Mouse (Mus musculus): ENCODE data around the gene Lrrc46. TPM values are rescaled to one million over a fixed set of nuclear protein-coding genes. Genes with fewer than 3 reads are reported as not detected.

Gene Lrrc46
- total RNA-seq (2014; rRNA removed; ENCODE audit: low replicate concordance) (0.80 TPM in 1 of 2 replicates, not detected in the other), polyA plus RNA-seq (2015; fragmentation: Nextera tagmentation; extraction: Ambion mirVana) (0.53 and 0.65 TPM in 2 replicates)

- H3K4me3 ChIP-seq (ENCODE audit: low read depth, low read length) = peak within 1 kb of the TSS; percentile 76
- H3K27ac ChIP-seq (ENCODE audit: low read depth) = peak within 1 kb of the TSS; percentile 76
- ATAC-seq (ENCODE audit: insufficient read depth, low read depth) = peak; percentile 89
- DNase-seq (ENCODE audit: low spot score) = peak; percentile 92
- H3K4me2 ChIP-seq (ENCODE audit: low read depth, low read length) = peak within 1 kb of the TSS; percentile 89
- H3K4me1 ChIP-seq (ENCODE audit: control insufficient read depth, insufficient read depth) = peaks cover 10% of the 10 kb centered on the region
- TF ChIP-seq EP300 (IDR thresholded peaks at IDR 0.05; ENCODE audit: low read depth) (0 out of 2 replicates have a peak, but pooled peaks have one; percentile 69), CTCF (IDR thresholded peaks at IDR 0.05; ENCODE audit: low read depth) (no peak)
- H3K9me3 ChIP-seq (replicated peaks; ENCODE audit: control insufficient read depth, low read length) = no peaks in the 10 kb centered on the region
- WGBS = under 1% methylated on average over 48 of the region's 48 CpGs
- H3K27me3 ChIP-seq (ENCODE audit: control insufficient read depth, insufficient read depth, low read length) = no peaks in the 10 kb centered on the region
- H3K9ac ChIP-seq (replicated peaks; ENCODE audit: low read depth, low read length) = peak within 1 kb of the TSS; percentile 89
- no peaks in the 10 kb centered on the region for H3K36me3 ChIP-seq (replicated peaks; ENCODE audit: control insufficient read depth, insufficient read depth, low read length)
Measured at GRCm38 (mm10) chr11:97041022-97041899, at the start of gene Lrrc46, which contains the start of gene Mrpl10. TSS of gene Lrrc46 (minus strand) at chr11:97041407. TSS of gene Mrpl10 (plus strand) at chr11:97041560.

GRCm38 (mm10) chr11:97086365-97086764 is 45.2 kb upstream of the Lrrc46 start:
- TF ChIP-seq CTCF (IDR thresholded peaks at IDR 0.05; ENCODE audit: low read depth) = no peak
- no peak for TF ChIP-seq EP300 (IDR thresholded peaks at IDR 0.05; ENCODE audit: low read depth)

GRCm38 (mm10) chr11:97084821-97085505 is 43.8 kb upstream of the Lrrc46 start:
- no peak overlapping the region for H3K4me2 ChIP-seq (ENCODE audit: low read depth, low read length)
- H3K4me1 ChIP-seq (ENCODE audit: control insufficient read depth, insufficient read depth) = peaks cover 9% of the 10 kb centered on the region; the same call in 1 of the 2 replicates
- no peak overlapping the region for H3K9ac ChIP-seq (replicated peaks; ENCODE audit: low read depth, low read length)
- TF ChIP-seq CTCF (IDR thresholded peaks at IDR 0.05; ENCODE audit: low read depth) (no peak), EP300 (IDR thresholded peaks at IDR 0.05; ENCODE audit: low read depth) (no peak)
- H3K36me3 ChIP-seq (replicated peaks; ENCODE audit: control insufficient read depth, insufficient read depth, low read length) = no peaks in the 10 kb centered on the region
- peaks cover 6% of the 10 kb centered on the region; the same call in 1 of the 2 replicates for H3K27me3 ChIP-seq (ENCODE audit: control insufficient read depth, insufficient read depth, low read length)
- WGBS = 77% methylated on average over 15 of the region's 15 CpGs
- peaks cover 6% of the 10 kb centered on the region for H3K9me3 ChIP-seq (replicated peaks; ENCODE audit: control insufficient read depth, low read length)
- ATAC-seq (ENCODE audit: insufficient read depth, low read depth) = no peak
- no peak overlapping the region for H3K27ac ChIP-seq (ENCODE audit: low read depth)
- no peak for DNase-seq (ENCODE audit: low spot score)
- no peak overlapping the region for H3K4me3 ChIP-seq (ENCODE audit: low read depth, low read length)

More at GRCm38 (mm10) chr11:97086365-97086764, 45.2 kb upstream of the Lrrc46 start:
- WGBS = 67% methylated on average over 6 of the region's 6 CpGs
- Histone ChIP-seq H3K4me1 (ENCODE audit: control insufficient read depth, insufficient read depth) (peaks cover 9% of the 10 kb centered on the region; the same call in 1 of the 2 replicates), H3K4me3 (ENCODE audit: low read depth, low read length) (no peak overlapping the region), H3K9ac (replicated peaks; ENCODE audit: low read depth, low read length) (no peak overlapping the region), H3K4me2 (ENCODE audit: low read depth, low read length) (no peak overlapping the region), H3K9me3 (replicated peaks; ENCODE audit: control insufficient read depth, low read length) (peaks cover 6% of the 10 kb centered on the region), H3K36me3 (replicated peaks; ENCODE audit: control insufficient read depth, insufficient read depth, low read length) (no peaks in the 10 kb centered on the region), H3K27me3 (ENCODE audit: control insufficient read depth, insufficient read depth, low read length) (peaks cover 6% of the 10 kb centered on the region; the same call in 1 of the 2 replicates), H3K27ac (ENCODE audit: low read depth) (no peak overlapping the region)
- ATAC-seq (ENCODE audit: insufficient read depth, low read depth) (no peak), DNase-seq (ENCODE audit: low spot score) (no peak)

DNA sequence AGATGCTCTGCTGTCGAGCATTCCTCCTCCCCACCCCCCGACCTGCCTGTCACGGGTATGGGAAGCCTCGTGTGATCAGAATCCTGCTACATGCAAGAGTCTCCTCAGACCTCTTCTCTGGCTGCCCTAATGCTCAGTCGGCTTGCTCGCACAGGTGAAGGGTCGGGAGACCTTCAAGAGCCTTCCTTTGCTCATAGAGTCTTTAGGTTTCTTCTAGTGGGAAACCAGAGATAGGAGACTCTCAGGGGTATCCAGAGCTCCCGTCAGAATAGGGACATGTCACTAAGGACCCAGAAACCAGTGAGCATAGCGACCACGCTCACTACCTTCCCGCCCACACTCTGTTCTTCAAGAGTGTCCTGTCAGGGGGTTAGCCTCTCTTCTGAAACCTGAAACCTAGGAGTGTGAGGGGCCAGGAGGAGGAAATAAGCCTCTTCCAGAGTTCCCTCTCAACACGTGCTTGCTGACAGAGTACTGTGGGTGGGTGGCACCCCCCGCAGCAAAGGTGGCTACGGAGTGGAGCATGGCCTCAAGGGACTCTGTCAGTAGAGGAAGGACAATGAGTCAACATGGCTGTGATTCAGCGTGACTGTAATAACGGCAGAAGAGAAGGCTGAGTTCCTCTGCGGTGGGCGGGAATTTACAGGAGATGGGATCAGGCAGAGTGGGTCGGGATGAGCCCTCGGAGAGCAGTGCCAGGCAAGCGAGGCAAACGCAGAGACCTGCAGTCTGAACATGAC is 42.4 kb upstream of the Lrrc46 start:
- peaks cover 6% of the 10 kb centered on the region; the same call in 1 of the 2 replicates for H3K27me3 ChIP-seq (ENCODE audit: control insufficient read depth, insufficient read depth, low read length)
- DNase-seq (ENCODE audit: low spot score) = no peak
- H3K4me3 ChIP-seq (ENCODE audit: low read depth, low read length) = no peak overlapping the region

More for the DNA sequence above, 42.4 kb upstream of the Lrrc46 start:
- Histone ChIP-seq H3K36me3 (replicated peaks; ENCODE audit: control insufficient read depth, insufficient read depth, low read length) (no peaks in the 10 kb centered on the region), H3K9ac (replicated peaks; ENCODE audit: low read depth, low read length) (no peak overlapping the region), H3K27ac (ENCODE audit: low read depth) (no peak overlapping the region), H3K9me3 (replicated peaks; ENCODE audit: control insufficient read depth, low read length) (peaks cover 1% of the 10 kb centered on the region; the same call in 1 of the 2 replicates), H3K4me1 (ENCODE audit: control insufficient read depth, insufficient read depth) (peaks cover 9% of the 10 kb centered on the region; the same call in 1 of the 2 replicates), H3K4me2 (ENCODE audit: low read depth, low read length) (0 out of 2 replicates have a peak overlapping the region, but pooled peaks have one; percentile 15)
- 18% methylated on average over 22 of the region's 22 CpGs for WGBS
- TF ChIP-seq EP300 (IDR thresholded peaks at IDR 0.05; ENCODE audit: low read depth) (no peak), CTCF (IDR thresholded peaks at IDR 0.05; ENCODE audit: low read depth) (no peak)
- ATAC-seq (ENCODE audit: insufficient read depth, low read depth) = no peak

Measured in heart, postnatal 0 days (tissue).